In the genomic region with DNA sequence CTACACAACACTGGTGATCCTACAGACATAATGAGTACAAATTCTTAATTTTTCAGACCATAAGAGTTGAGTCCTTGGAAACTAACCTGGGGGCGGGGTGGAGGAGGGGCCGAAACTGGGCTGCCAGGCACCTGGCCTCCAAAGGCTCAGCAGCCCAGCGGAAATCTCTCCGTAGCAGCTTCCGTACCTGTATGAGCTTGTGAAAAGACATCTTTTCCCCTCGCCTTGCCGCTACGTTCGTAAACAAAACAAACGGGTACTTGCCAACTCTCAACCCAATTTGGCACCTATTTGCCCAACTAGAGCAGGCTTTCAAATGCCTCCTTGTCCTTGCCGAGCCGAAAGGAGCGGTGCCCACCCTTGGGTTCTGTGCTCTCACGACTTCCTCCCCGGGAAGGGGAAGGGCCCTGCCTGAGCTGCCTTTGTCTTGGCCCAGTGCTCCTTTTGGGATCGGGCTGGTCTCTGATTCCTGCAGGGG, we compare ENCODE assay signal across 9 mouse cellular contexts. TPM values are rescaled to one million over a fixed set of nuclear protein-coding genes. Genes with fewer than 3 reads are reported as not detected.
A peak's percentile ranks its signal among the peaks of the same experiment; 100 is the strongest.
DNase-seq lines count a peak whose midpoint lies in the region; ATAC-seq and TF ChIP-seq lines count a peak whose summit lies in the region.
"Had no signal": no experiment of that assay in that cellular context is flagged by ENCODE, and none has a peak within 500 bp of the region (broad histone marks: within the 10 kb centered on the region; RNA-seq: fewer than 3 reads in every experiment).

No protein-coding gene starts in this region.

- H3K27ac ChIP-seq in gastrocnemius, adult 2 months = no peak overlapping the region
- H3K27ac ChIP-seq in forebrain, embryonic 13.5 days = no peak overlapping the region
- peak overlapping the region; percentile 79 for H3K27ac ChIP-seq in limb, embryonic 14.5 days (replicated peaks; ENCODE audit: low read depth, low read length)
- no peak overlapping the region for H3K27ac ChIP-seq in liver, embryonic 11.5 days (ENCODE audit: low read depth, low read length)

- H3K36me3 ChIP-seq in forebrain, embryonic 13.5 days (ENCODE audit: poor library complexity, severe bottlenecking) = no peaks in the 10 kb centered on the region
- no peaks in the 10 kb centered on the region for H3K36me3 ChIP-seq in limb, embryonic 14.5 days (ENCODE audit: control insufficient read depth, insufficient read depth, low read length)
- no peaks in the 10 kb centered on the region for H3K36me3 ChIP-seq in liver, embryonic 11.5 days (ENCODE audit: control insufficient read depth, insufficient read depth, low read length)

- H3K9ac ChIP-seq in forebrain, embryonic 13.5 days = peak overlapping the region; percentile 27
- peak overlapping the region; percentile 25 for H3K9ac ChIP-seq in limb, embryonic 14.5 days (ENCODE audit: low read depth, low read length, severe bottlenecking)
- no peak overlapping the region for H3K9ac ChIP-seq in liver, embryonic 11.5 days (ENCODE audit: low read depth, low read length)

- WGBS in forebrain, embryonic 13.5 days = 3% methylated on average over 16 of the region's 16 CpGs
- 7% methylated on average over 14 of the region's 16 CpGs for WGBS in limb, embryonic 14.5 days
- 16% methylated on average over 16 of the region's 16 CpGs for WGBS in liver, embryonic 11.5 days

- H3K27me3 ChIP-seq in forebrain, embryonic 13.5 days = peaks cover 66% of the 10 kb centered on the region
- no peaks in the 10 kb centered on the region for H3K27me3 ChIP-seq in limb, embryonic 14.5 days (ENCODE audit: control insufficient read depth, insufficient read depth, low read length)
- H3K27me3 ChIP-seq in liver, embryonic 11.5 days (replicated peaks; ENCODE audit: control insufficient read depth, insufficient read depth, low read length) = peaks cover 57% of the 10 kb centered on the region

- H3K9me3 ChIP-seq in forebrain, embryonic 13.5 days (replicated peaks) = no peaks in the 10 kb centered on the region
- H3K9me3 ChIP-seq in limb, embryonic 14.5 days (ENCODE audit: control insufficient read depth, low read length) = no peaks in the 10 kb centered on the region
- no peaks in the 10 kb centered on the region for H3K9me3 ChIP-seq in liver, embryonic 11.5 days (ENCODE audit: control insufficient read depth, low read length)

- H3K4me2 ChIP-seq in forebrain, embryonic 13.5 days = peak overlapping the region; percentile 49
- H3K4me2 ChIP-seq in limb, embryonic 14.5 days (replicated peaks; ENCODE audit: low read depth, low read length, severe bottlenecking) = peak overlapping the region; percentile 55
- H3K4me2 ChIP-seq in liver, embryonic 11.5 days = no peak overlapping the region

- peak overlapping the region; percentile 67 for H3K4me3 ChIP-seq in gastrocnemius, adult 2 months
- peak overlapping the region; percentile 14 for H3K4me3 ChIP-seq in forebrain, embryonic 13.5 days
- peak overlapping the region; percentile 15 for H3K4me3 ChIP-seq in limb, embryonic 14.5 days (replicated peaks; ENCODE audit: low read length)
- no peak overlapping the region for H3K4me3 ChIP-seq in liver, embryonic 11.5 days (ENCODE audit: low read depth, low read length)

- intact Hi-C loops in gastrocnemius, adult 2 months (cut with DNase I) = no loop called here
- intact Hi-C loops in gastrocnemius, postnatal 14 days (cut with DNase I; ENCODE audit: low total_unique reads) = no loop called here

- DNase-seq in gastrocnemius, adult 2 months = no peak
- no peak for DNase-seq in gastrocnemius, postnatal 14 days
- peak; percentile 12 to 14 for DNase-seq in B cell, adult 2 months
- DNase-seq in limb, embryonic 14.5 days (ENCODE audit: low spot score) = no peak
- no peak for DNase-seq in liver, embryonic 11.5 days (ENCODE audit: low spot score)
- no peak for DNase-seq in spleen, adult 18-20 months
- no peak for DNase-seq in yolk sac, embryonic 10.5 days (ENCODE audit: low spot score)
- DNase-seq: lung, postnatal 4 days had no signal

- no peak for TF ChIP-seq CTCF in gastrocnemius, adult 2 months (IDR thresholded peaks at IDR 0.05)

- peaks cover 15% of the 10 kb centered on the region for H3K4me1 ChIP-seq in forebrain, embryonic 13.5 days
- H3K4me1 ChIP-seq in limb, embryonic 14.5 days (ENCODE audit: control insufficient read depth, insufficient read depth, low read length) = peaks cover 48% of the 10 kb centered on the region
- peaks cover 5% of the 10 kb centered on the region; the same call in 1 of the 2 replicates for H3K4me1 ChIP-seq in liver, embryonic 11.5 days (replicated peaks; ENCODE audit: control insufficient read depth, insufficient read depth, low read length)

- no peak for ATAC-seq in forebrain, embryonic 13.5 days
- no peak for ATAC-seq in limb, embryonic 14.5 days (ENCODE audit: low FRiP score, low read depth)
- ATAC-seq in liver, embryonic 11.5 days (replicated peaks; ENCODE audit: low FRiP score) = no peak

- TF ChIP-seq POLR2A in limb, embryonic 14.5 days (IDR thresholded peaks at IDR 0.05; ENCODE audit: borderline replicate concordance, extremely low read depth, insufficient read depth, insufficient read length) = peak; percentile 38; the same call in 1 of the 2 replicates

RNA-seq across cellular contexts. Expression of a gene that starts 40.1 kb away (rescaled TPM):
- total RNA-seq in gastrocnemius, adult 2 months (2021) = 1 to 10 TPM in 1 of 2 experiments, under 1 TPM in 1; 0.87 to 1.8 TPM
- 1 to 10 TPM; 1.7 to 2.6 TPM for total RNA-seq in gastrocnemius, postnatal 14 days (2021)
- 0.06 and 0.26 TPM in 2 replicates for polyA plus RNA-seq in forebrain, embryonic 13.5 days (2015; fragmentation: Nextera tagmentation; extraction: Ambion mirVana)
- polyA plus RNA-seq in limb, embryonic 14.5 days (2012; rRNA removed) = 37.5 and 52.7 TPM in 2 replicates
- polyA plus RNA-seq in limb, embryonic 14.5 days (2014; fragmentation: Nextera tagmentation; extraction: Ambion mirVana) = 15.5 and 20.0 TPM in 2 replicates
- 0.79 and 0.86 TPM in 2 replicates for polyA plus RNA-seq in liver, embryonic 11.5 days (2014; fragmentation: Nextera tagmentation; extraction: Ambion mirVana)

Comparison
In these comparisons a context has a peak if more than half of its experiments do, and no peak if none do; other contexts are left out.
1. DNase-seq: peak in B cell, adult 2 months (2 of 2); none in gastrocnemius, adult 2 months (single experiment), gastrocnemius, postnatal 14 days (single experiment), limb, embryonic 14.5 days (single experiment), liver, embryonic 11.5 days (single experiment), spleen, adult 18-20 months (0 of 2) and yolk sac, embryonic 10.5 days (single experiment).